Mouse (Mus musculus) MEL (cell line): ENCODE results near the gene Mtch2. TPM values are rescaled to one million over a fixed set of nuclear protein-coding genes. Genes with fewer than 3 reads are reported as not detected.

Source experiments
- DNase-seq: peaks from one replicate; pipeline ENCODE4 v3.0.0; 2011; ENCODE audit warnings: low read depth, low spot score
- H3K27ac ChIP-seq: 2 replicates; pipeline ENCODE4 v1.5.1; 2012; ENCODE audit warnings: low read depth, mild to moderate bottlenecking, control low read depth, low read length, moderate library complexity; ENCODE audit not compliant: control insufficient read depth
- H3K27me3 ChIP-seq, 2 experiments: fragments of 150-350 bp in 1 of 2; sonication (generic) in 1 of 2; 2 replicates each; pipeline ENCODE4 v1.6.1; 2012; ENCODE audit warnings: low read length in 2 of 2, mild to moderate bottlenecking in 2 of 2, improper control_type of control experiment in 1 of 2, moderate library complexity in 1 of 2; ENCODE audit not compliant: insufficient read depth in 2 of 2, control insufficient read depth in 1 of 2
- H3K36me3 ChIP-seq, 2 experiments: 2 replicates each; pipeline ENCODE4 v1.6.1; 2012 to 2014; ENCODE audit warnings: low read length in 2 of 2, improper control_type of control experiment in 1 of 2, inconsistent platforms in 1 of 2, mild to moderate bottlenecking in 1 of 2; ENCODE audit not compliant: insufficient read depth in 2 of 2, control insufficient read depth in 1 of 2
- H3K4me1 ChIP-seq, 2 experiments: fragments of 150-350 bp in 1 of 2; sonication (generic) in 1 of 2; 2 replicates each; pipeline ENCODE4 v1.6.1; 2012; ENCODE audit warnings: low read length in 2 of 2, improper control_type of control experiment in 1 of 2, mild to moderate bottlenecking in 1 of 2; ENCODE audit not compliant: insufficient read depth in 2 of 2, control insufficient read depth in 1 of 2
- H3K4me3 ChIP-seq, 2 experiments: fragments of 150-350 bp in 1 of 2; sonication (generic) in 1 of 2; 2 replicates each; pipeline ENCODE4 v1.5.1; 2012; ENCODE audit warnings: low read depth in 2 of 2, low read length in 2 of 2, mild to moderate bottlenecking in 2 of 2, moderate library complexity in 2 of 2, control low read depth in 1 of 2, improper control_type of control experiment in 1 of 2; ENCODE audit not compliant: control insufficient read depth in 1 of 2, insufficient read depth in 1 of 2
- H3K79me2 ChIP-seq: 2 replicates; pipeline ENCODE4 v1.6.1; 2012; ENCODE audit warnings: mild to moderate bottlenecking, low read length, moderate library complexity; ENCODE audit not compliant: control insufficient read depth, poor library complexity, insufficient read depth
- H3K9ac ChIP-seq: 2 replicates; pipeline ENCODE4 v1.6.1; 2012; ENCODE audit warnings: low read depth, mild to moderate bottlenecking, control low read depth, low read length, moderate library complexity; ENCODE audit not compliant: control insufficient read depth, poor library complexity, severe bottlenecking
- H3K9me3 ChIP-seq: fragments of 150-350 bp; sonication (generic); replicated peaks from 2 replicates; pipeline ENCODE4 v1.6.1; 2012; ENCODE audit warnings: mild to moderate bottlenecking, low read length, improper control_type of control experiment, moderate library complexity; ENCODE audit not compliant: insufficient read depth
- CHD1 ChIP-seq: IDR thresholded peaks from 2 replicates; pipeline ENCODE4 v1.6.1; 2012; ENCODE audit warnings: low read depth, mild to moderate bottlenecking, inconsistent platforms, low read length, improper control_type of control experiment
- CTCF ChIP-seq, 3 experiments: IDR thresholded peaks in 2 of 3; conservative IDR thresholded peaks in 1 of 3; 2 replicates each; pipeline ENCODE4 v1.5.1; 2011 to 2012; ENCODE audit warnings: low read length in 3 of 3, low read depth in 2 of 3, mild to moderate bottlenecking in 2 of 3, improper control_type of control experiment in 1 of 3, inconsistent platforms in 1 of 3, mixed read lengths in 1 of 3, moderate library complexity in 1 of 3; ENCODE audit not compliant: control insufficient read depth in 1 of 3, insufficient read depth in 1 of 3, poor library complexity in 1 of 3, severe bottlenecking in 1 of 3
- ELF1 ChIP-seq: IDR thresholded peaks from 2 replicates; pipeline ENCODE4 v1.6.1; 2014; ENCODE audit warnings: low read depth, mild to moderate bottlenecking, inconsistent platforms, low read length, improper control_type of control experiment, moderate library complexity
- EP300 ChIP-seq, 2 experiments: IDR thresholded peaks; 2 replicates each; pipeline ENCODE4 v1.6.1; 2011; ENCODE audit warnings: improper control_type of control experiment in 2 of 2, low read length in 2 of 2, low read depth in 1 of 2, mild to moderate bottlenecking in 1 of 2
- GABPA ChIP-seq: IDR thresholded peaks from 2 replicates; pipeline ENCODE4 v1.6.1; 2012; ENCODE audit warnings: low read depth, mild to moderate bottlenecking, inconsistent platforms, low read length, improper control_type of control experiment, moderate library complexity
- JUND ChIP-seq: IDR thresholded peaks from 2 replicates; pipeline ENCODE4 v1.6.1; 2011; ENCODE audit warnings: low read depth, mild to moderate bottlenecking, improper control_type of control experiment, low read length
- KAT2A ChIP-seq: conservative IDR thresholded peaks from 2 replicates; pipeline ENCODE4 v1.6.1; 2012; ENCODE audit warnings: low read depth, low read length, improper control_type of control experiment, inconsistent platforms
- MAX ChIP-seq: IDR thresholded peaks from 2 replicates; pipeline ENCODE4 v1.6.1; 2011; ENCODE audit warnings: low read length, improper control_type of control experiment
- MEF2A ChIP-seq: IDR thresholded peaks from 2 replicates; pipeline ENCODE4 v1.6.1; 2014; ENCODE audit warnings: low read depth, mild to moderate bottlenecking, inconsistent platforms, low read length, improper control_type of control experiment; ENCODE audit not compliant: poor library complexity, insufficient replicate concordance, severe bottlenecking; ENCODE audit errors: extremely low read depth
- MYB ChIP-seq: IDR thresholded peaks from 2 replicates; pipeline ENCODE4 v1.6.1; 2011; ENCODE audit warnings: mild to moderate bottlenecking, low read depth, low read length, improper control_type of control experiment
- NELFE ChIP-seq: IDR thresholded peaks from 2 replicates; pipeline ENCODE4 v1.6.1; 2011; ENCODE audit warnings: low read depth, low read length, improper control_type of control experiment
- NRF1 ChIP-seq: IDR thresholded peaks from 2 replicates; pipeline ENCODE4 v1.6.1; 2014; ENCODE audit warnings: low read depth, mild to moderate bottlenecking, inconsistent platforms, low read length, improper control_type of control experiment, moderate library complexity; ENCODE audit not compliant: poor library complexity, insufficient read depth, severe bottlenecking
- SIN3A ChIP-seq: IDR thresholded peaks from 2 replicates; pipeline ENCODE4 v1.6.1; 2012; ENCODE audit warnings: low read length, improper control_type of control experiment, inconsistent platforms
- SMC3 ChIP-seq: IDR thresholded peaks from 2 replicates; pipeline ENCODE4 v1.6.1; 2011; ENCODE audit warnings: low read depth, low read length, improper control_type of control experiment
- TAL1 ChIP-seq: IDR thresholded peaks from 2 replicates; pipeline ENCODE4 v1.6.1; 2012; ENCODE audit warnings: mild to moderate bottlenecking, inconsistent platforms, low read length, moderate library complexity, mixed read lengths
- TCF12 ChIP-seq: IDR thresholded peaks from 2 replicates; pipeline ENCODE4 v1.6.1; 2014; ENCODE audit warnings: low read depth, mild to moderate bottlenecking, inconsistent platforms, low read length, improper control_type of control experiment, moderate library complexity
- USF2 ChIP-seq, 2 experiments: IDR thresholded peaks; 2 replicates each; pipeline ENCODE4 v1.6.1; 2011 to 2012; ENCODE audit warnings: improper control_type of control experiment in 2 of 2, low read length in 2 of 2, borderline replicate concordance in 1 of 2, inconsistent platforms in 1 of 2, low read depth in 1 of 2, mild to moderate bottlenecking in 1 of 2; ENCODE audit not compliant: insufficient read depth in 1 of 2
- ZC3H11A ChIP-seq: IDR thresholded peaks from 2 replicates; pipeline ENCODE4 v1.6.1; 2012; ENCODE audit warnings: low read depth, mild to moderate bottlenecking, inconsistent platforms, low read length, improper control_type of control experiment
- ZMIZ1 ChIP-seq: IDR thresholded peaks from 2 replicates; pipeline ENCODE4 v1.6.1; 2012; ENCODE audit warnings: low read depth, mild to moderate bottlenecking, inconsistent platforms, low read length, improper control_type of control experiment, moderate library complexity
- polyA plus RNA-seq, 2 experiments: library from polyadenylated mRNA; stranded (reverse) in 1 of 2; unstranded in 1 of 2; fragments of >175 nt in 1 of 2; fragments of >200 nt in 1 of 2; gene quantifications; 2 replicates each; pipeline versions ENCODE4 v1.2.1 to v1.2.4; 2012; ENCODE audit warnings: low replicate concordance in 2 of 2, low read depth in 1 of 2; ENCODE audit not compliant: insufficient read length in 2 of 2, insufficient read depth in 1 of 2, missing spikeins in 1 of 2
- total RNA-seq: library from RNA; depleted of rRNA; stranded (reverse); fragments of 300-350 nt; gene quantifications from 2 replicates; pipeline ENCODE4 v1.2.3, GENCODE M21; 2012

The Mtch2 gene
- total and polyA plus RNA-seq, 3 experiments: 85.7 to 167 TPM; not detected in 1

DNA sequence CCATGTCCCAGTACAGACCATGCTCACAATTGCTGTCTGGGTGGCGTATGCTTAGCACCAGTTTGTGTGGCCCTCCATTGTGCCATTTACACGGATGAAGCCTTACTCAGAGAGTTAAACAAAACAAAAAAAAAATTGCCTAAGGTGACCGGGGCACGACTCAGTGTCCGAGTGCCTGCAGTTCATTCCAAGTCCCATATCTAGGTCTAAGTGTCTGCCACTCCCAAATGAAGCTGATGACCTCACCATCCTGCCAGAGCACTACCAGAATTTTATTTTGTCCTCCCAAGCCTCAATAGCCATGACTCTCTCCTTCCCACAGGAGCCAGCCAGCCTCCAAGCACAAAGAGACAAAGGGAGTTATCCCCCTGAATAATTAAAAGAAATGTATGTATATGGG lies 40.7 kb downstream of the Mtch2 start:
- no peak overlapping the region for H3K9ac ChIP-seq
- H3K27me3 ChIP-seq: no peaks in the 10 kb centered on the region
- no peak overlapping the region for H3K27ac ChIP-seq
- DNase-seq: no peak
- no peaks in the 10 kb centered on the region for H3K79me2 ChIP-seq
- TF ChIP-seq EP300 (IDR thresholded peaks at IDR 0.05; ENCODE audit: low read depth in 1 of 2, low read length in 2 of 2) (no peak), ZMIZ1 (no peak), KAT2A (no peak), GABPA (no peak), TCF12 (no peak)
- no peaks in the 10 kb centered on the region for H3K4me1 ChIP-seq
- no peaks in the 10 kb centered on the region for H3K9me3 ChIP-seq
- H3K4me3 ChIP-seq: no peak overlapping the region
- H3K36me3 ChIP-seq: no peaks in the 10 kb centered on the region

DNA sequence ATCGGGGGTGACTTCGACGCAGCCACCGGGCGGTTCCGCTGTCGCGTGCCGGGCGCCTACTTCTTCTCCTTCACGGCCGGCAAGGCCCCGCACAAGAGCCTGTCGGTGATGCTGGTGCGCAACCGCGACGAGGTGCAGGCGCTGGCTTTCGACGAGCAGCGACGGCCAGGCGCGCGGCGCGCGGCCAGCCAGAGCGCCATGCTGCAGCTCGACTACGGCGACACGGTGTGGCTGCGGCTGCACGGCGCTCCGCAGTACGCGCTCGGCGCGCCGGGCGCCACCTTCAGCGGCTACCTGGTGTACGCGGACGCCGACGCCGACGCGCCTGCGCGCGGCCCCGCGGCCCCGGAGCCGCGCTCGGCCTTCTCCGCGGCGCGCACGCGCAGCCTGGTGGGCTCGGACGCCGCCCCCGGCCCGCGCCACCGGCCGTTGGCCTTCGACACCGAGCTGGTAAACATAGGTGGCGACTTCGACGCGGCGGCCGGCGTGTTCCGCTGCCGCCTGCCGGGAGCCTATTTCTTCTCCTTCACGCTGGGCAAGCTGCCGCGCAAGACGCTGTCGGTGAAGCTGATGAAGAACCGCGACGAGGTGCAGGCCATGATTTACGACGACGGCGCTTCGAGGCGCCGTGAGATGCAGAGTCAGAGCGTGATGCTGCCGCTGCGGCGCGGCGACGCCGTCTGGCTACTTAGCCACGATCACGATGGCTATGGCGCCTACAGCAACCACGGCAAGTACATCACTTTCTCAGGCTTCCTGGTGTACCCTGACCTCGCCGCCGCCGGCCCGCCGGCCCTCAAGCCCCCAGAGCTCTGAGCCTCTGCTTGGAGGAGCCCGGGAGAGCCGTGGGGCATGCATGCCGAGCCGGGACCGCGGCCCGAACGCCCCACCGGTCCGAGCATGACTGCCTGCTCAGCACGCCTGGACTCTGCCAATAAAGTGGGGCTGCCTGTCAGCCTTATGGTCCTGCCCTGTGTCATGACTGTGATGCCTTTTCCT lies 42.9 kb downstream of the Mtch2 start:
- no peak overlapping the region for H3K27ac ChIP-seq
- DNase-seq: no peak
- no peak overlapping the region for H3K9ac ChIP-seq
- TF ChIP-seq SIN3A: no peak
- no peak for TF ChIP-seq SMC3
- TF ChIP-seq CHD1: no peak
- TF ChIP-seq NELFE: no peak
- TF ChIP-seq ZC3H11A: no peak
- TF ChIP-seq CTCF (IDR thresholded peaks at IDR 0.05 in 2 of 3, conservative IDR thresholded peaks at IDR 0.05 in 1 of 3; ENCODE audit: control insufficient read depth in 1 of 3, insufficient read depth in 1 of 3, low read depth in 2 of 3, low read length in 3 of 3, poor library complexity in 1 of 3, severe bottlenecking in 1 of 3): no peak
- TF ChIP-seq MEF2A: no peak
- TF ChIP-seq MYB: no peak
- TF ChIP-seq TCF12: no peak
- no peak for TF ChIP-seq JUND
- TF ChIP-seq ELF1: no peak
- TF ChIP-seq TAL1: no peak
- no peak for TF ChIP-seq NRF1
- TF ChIP-seq MAX: no peak
- no peak for TF ChIP-seq KAT2A
- no peak for TF ChIP-seq USF2 (IDR thresholded peaks at IDR 0.05; ENCODE audit: borderline replicate concordance in 1 of 2, insufficient read depth in 1 of 2, low read depth in 1 of 2, low read length in 2 of 2)
- peaks cover 0 to 16% of the 10 kb centered on the region in 2 experiments; a peak in 3 of 4 replicates for H3K36me3 ChIP-seq
- H3K4me3 ChIP-seq: no peak overlapping the region
- no peaks in the 10 kb centered on the region for H3K9me3 ChIP-seq
- H3K79me2 ChIP-seq: no peaks in the 10 kb centered on the region
- H3K4me1 ChIP-seq: peaks cover 8 to 18% of the 10 kb centered on the region in 2 experiments
- H3K27me3 ChIP-seq: no peaks in the 10 kb centered on the region
